Mouse (Mus musculus): Measurements from ENCODE around the gene Cdk12. TPM values are rescaled to one million over a fixed set of nuclear protein-coding genes. Genes with fewer than 3 reads are reported as not detected.

Gene Cdk12
- polyA plus RNA-seq, 1 experiment from 2014 or later = 17.4 TPM

DNA sequence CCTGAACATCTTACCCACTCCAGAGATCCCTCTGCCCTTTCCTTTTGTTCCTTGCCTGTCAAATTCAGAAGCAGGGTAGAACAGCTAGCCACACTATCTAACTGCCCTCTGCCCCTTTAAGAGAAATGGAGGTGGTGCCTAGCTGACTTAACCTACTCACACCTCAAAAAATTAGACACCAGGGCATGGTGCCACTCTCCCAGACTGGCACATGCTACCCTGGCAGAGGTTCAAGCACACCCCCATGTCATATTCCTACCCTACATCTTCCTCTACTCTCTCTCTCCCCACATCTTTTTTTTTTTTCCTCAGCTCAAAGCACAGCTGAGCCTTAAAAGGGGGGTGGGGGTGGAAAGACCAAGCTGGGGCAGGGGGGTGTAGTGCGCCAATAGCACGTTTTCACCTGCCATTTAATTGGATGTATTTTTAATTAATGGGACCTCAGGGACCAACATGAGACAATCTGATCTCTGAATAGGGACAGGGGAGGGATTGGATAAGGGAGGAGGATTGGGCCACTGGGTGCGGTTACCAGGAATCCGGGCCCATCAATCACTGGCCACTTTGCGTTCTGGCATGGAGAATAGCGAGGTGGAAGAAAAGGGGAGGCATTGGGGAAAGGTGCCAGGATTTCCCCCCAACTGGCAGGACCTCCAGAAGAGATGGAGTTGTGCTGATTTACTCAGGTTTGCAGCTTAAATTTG lies 64.0 kb downstream of the Cdk12 start:
- Histone ChIP-seq H3K27ac (ENCODE audit: low read length) (no peak overlapping the region), H3K4me2 (replicated peaks; ENCODE audit: low read depth, low read length) (no peak overlapping the region), H3K4me1 (ENCODE audit: control insufficient read depth, insufficient read depth, low read length) (no peaks in the 10 kb centered on the region), H3K9ac (replicated peaks; ENCODE audit: low read depth, low read length) (no peak overlapping the region), H3K36me3 (ENCODE audit: control insufficient read depth, insufficient read depth, low read length) (peaks cover 35% of the 10 kb centered on the region), H3K9me3 (ENCODE audit: control insufficient read depth, low read depth, low read length) (no peaks in the 10 kb centered on the region), H3K27me3 (ENCODE audit: control insufficient read depth, insufficient read depth, low read length) (no peaks in the 10 kb centered on the region), H3K4me3 (ENCODE audit: low read depth, low read length) (no peak overlapping the region)
- ATAC-seq (ENCODE audit: insufficient number of reproducible peaks, insufficient read depth, low FRiP score, low read depth) = no peak
- 57% methylated on average over 6 of the region's 6 CpGs for WGBS

GRCm38 (mm10) chr11:98270066-98270465 lies 67.2 kb downstream of the Cdk12 start:
- 87% methylated on average over 3 of the region's 3 CpGs for whole genome bisulfite sequencing
- ATAC-seq (ENCODE audit: insufficient number of reproducible peaks, insufficient read depth, low FRiP score, low read depth) = no peak
- Histone ChIP-seq H3K9ac (replicated peaks; ENCODE audit: low read depth, low read length) (no peak overlapping the region), H3K9me3 (ENCODE audit: control insufficient read depth, low read depth, low read length) (no peaks in the 10 kb centered on the region), H3K4me3 (ENCODE audit: low read depth, low read length) (no peak overlapping the region), H3K4me2 (replicated peaks; ENCODE audit: low read depth, low read length) (no peak overlapping the region), H3K27me3 (ENCODE audit: control insufficient read depth, insufficient read depth, low read length) (no peaks in the 10 kb centered on the region), H3K36me3 (ENCODE audit: control insufficient read depth, insufficient read depth, low read length) (peaks cover 39% of the 10 kb centered on the region), H3K27ac (ENCODE audit: low read length) (no peak overlapping the region), H3K4me1 (ENCODE audit: control insufficient read depth, insufficient read depth, low read length) (no peaks in the 10 kb centered on the region)

DNA sequence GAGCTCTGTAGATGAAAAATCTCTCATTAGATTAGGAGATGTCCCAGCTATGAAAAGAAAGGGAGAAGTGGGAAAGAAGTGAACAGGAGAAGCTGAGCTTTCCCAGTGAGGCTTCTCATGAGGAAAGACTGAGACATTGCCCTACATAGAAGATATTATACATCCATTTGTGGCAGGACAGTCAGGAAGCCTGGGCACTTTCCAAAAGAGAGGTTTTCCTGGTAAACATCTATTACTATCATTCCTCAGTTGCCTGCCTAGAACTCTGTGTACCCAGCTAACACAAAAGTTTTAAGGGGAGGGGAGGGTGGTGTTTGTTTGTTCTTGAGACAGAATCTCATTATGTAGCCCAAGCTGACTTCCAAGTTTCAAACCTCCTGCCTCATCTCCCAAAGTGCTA lies 67.6 kb downstream of the Cdk12 start:
- Histone ChIP-seq H3K9ac (replicated peaks; ENCODE audit: low read depth, low read length) (no peak overlapping the region), H3K9me3 (ENCODE audit: control insufficient read depth, low read depth, low read length) (no peaks in the 10 kb centered on the region), H3K4me3 (ENCODE audit: low read depth, low read length) (no peak overlapping the region), H3K27me3 (ENCODE audit: control insufficient read depth, insufficient read depth, low read length) (no peaks in the 10 kb centered on the region), H3K27ac (ENCODE audit: low read length) (no peak overlapping the region), H3K4me2 (replicated peaks; ENCODE audit: low read depth, low read length) (no peak overlapping the region), H3K36me3 (ENCODE audit: control insufficient read depth, insufficient read depth, low read length) (peaks cover 39% of the 10 kb centered on the region), H3K4me1 (ENCODE audit: control insufficient read depth, insufficient read depth, low read length) (no peaks in the 10 kb centered on the region)
- no peak for ATAC-seq (ENCODE audit: insufficient number of reproducible peaks, insufficient read depth, low FRiP score, low read depth)

DNA sequence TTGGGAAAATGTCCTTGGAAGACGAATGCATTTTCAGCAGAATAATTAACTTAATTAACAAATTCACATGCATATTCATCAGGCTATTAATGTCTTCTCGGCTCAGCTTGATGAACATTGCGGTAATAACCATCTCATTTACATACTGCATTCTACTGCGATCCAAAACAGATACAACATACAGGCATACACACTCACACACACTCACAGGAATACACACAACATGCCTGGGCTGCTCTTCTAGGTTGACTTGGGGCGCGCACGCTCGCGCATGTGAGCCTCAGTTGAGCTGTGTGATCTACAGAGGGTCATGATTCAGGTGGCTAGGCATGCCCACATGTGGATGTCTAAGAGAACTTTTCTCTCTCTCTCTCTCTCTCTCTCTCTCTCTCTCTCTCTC lies 80.9 kb downstream of the Cdk12 start:
- H3K27me3 ChIP-seq (ENCODE audit: control insufficient read depth, insufficient read depth, low read length) = no peaks in the 10 kb centered on the region
- 0 out of 2 replicates have a peak, but pooled peaks cover 6% of the 10 kb centered on the region for H3K4me1 ChIP-seq (ENCODE audit: control insufficient read depth, insufficient read depth, low read length)
- H3K9ac ChIP-seq (replicated peaks; ENCODE audit: low read depth, low read length) = no peak overlapping the region
- no peaks in the 10 kb centered on the region for H3K9me3 ChIP-seq (ENCODE audit: control insufficient read depth, low read depth, low read length)
- WGBS = 27% methylated on average over 9 of the region's 9 CpGs
- ATAC-seq (ENCODE audit: insufficient number of reproducible peaks, insufficient read depth, low FRiP score, low read depth) = no peak
- no peaks in the 10 kb centered on the region; the same call in 1 of the 2 replicates for H3K36me3 ChIP-seq (ENCODE audit: control insufficient read depth, insufficient read depth, low read length)
- no peak overlapping the region for H3K27ac ChIP-seq (ENCODE audit: low read length)
- no peak overlapping the region for H3K4me3 ChIP-seq (ENCODE audit: low read depth, low read length)
- H3K4me2 ChIP-seq (replicated peaks; ENCODE audit: low read depth, low read length) = no peak overlapping the region

- Histone ChIP-seq H3K27ac (ENCODE audit: low read length) (no peak overlapping the region), H3K4me3 (ENCODE audit: low read depth, low read length) (peak overlapping the region; percentile 19; the same call in 1 of the 2 replicates), H3K27me3 (ENCODE audit: control insufficient read depth, insufficient read depth, low read length) (no peaks in the 10 kb centered on the region), H3K9me3 (ENCODE audit: control insufficient read depth, low read depth, low read length) (no peaks in the 10 kb centered on the region), H3K9ac (replicated peaks; ENCODE audit: low read depth, low read length) (no peak overlapping the region), H3K4me1 (ENCODE audit: control insufficient read depth, insufficient read depth, low read length) (0 out of 2 replicates have a peak, but pooled peaks cover 6% of the 10 kb centered on the region), H3K4me2 (replicated peaks; ENCODE audit: low read depth, low read length) (peak overlapping the region; percentile 39), H3K36me3 (ENCODE audit: control insufficient read depth, insufficient read depth, low read length) (no peaks in the 10 kb centered on the region)
- no peak for ATAC-seq (ENCODE audit: insufficient number of reproducible peaks, insufficient read depth, low FRiP score, low read depth)
- WGBS = 2% methylated on average over 14 of the region's 17 CpGs
These were observed 81.4 kb downstream of the Cdk12 start for GRCm38 (mm10) chr11:98284230-98284629.

DNA sequence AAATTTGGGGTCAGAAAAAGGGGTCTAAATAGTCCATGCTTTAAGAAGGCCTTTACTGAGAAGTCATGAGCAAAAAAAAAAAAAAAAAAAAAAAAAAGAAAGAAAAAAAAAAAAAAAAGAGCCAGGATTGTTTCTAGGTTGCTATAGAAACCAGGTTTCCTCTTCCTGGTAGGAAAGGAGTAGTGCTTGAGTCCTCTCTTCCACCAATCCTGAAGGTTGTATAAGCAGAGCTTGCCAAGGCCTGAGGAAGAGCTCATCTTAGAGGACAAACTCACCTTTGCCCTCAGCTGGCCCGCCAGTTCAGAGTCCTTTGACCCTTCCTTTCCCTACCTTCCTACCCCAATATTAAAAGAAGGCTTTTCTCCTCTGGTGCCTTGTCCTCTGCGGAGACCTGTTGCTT lies 82.5 kb downstream of the Cdk12 start:
- 70% methylated on average over 2 of the region's 2 CpGs for WGBS
- H3K9me3 ChIP-seq (ENCODE audit: control insufficient read depth, low read depth, low read length) = no peaks in the 10 kb centered on the region
- no peaks in the 10 kb centered on the region for H3K27me3 ChIP-seq (ENCODE audit: control insufficient read depth, insufficient read depth, low read length)
- H3K36me3 ChIP-seq (ENCODE audit: control insufficient read depth, insufficient read depth, low read length) = no peaks in the 10 kb centered on the region
- no peak overlapping the region for H3K9ac ChIP-seq (replicated peaks; ENCODE audit: low read depth, low read length)
- no peak overlapping the region for H3K4me2 ChIP-seq (replicated peaks; ENCODE audit: low read depth, low read length)
- H3K27ac ChIP-seq (ENCODE audit: low read length) = no peak overlapping the region
- H3K4me3 ChIP-seq (ENCODE audit: low read depth, low read length) = no peak overlapping the region
- 0 out of 2 replicates have a peak, but pooled peaks cover 6% of the 10 kb centered on the region for H3K4me1 ChIP-seq (ENCODE audit: control insufficient read depth, insufficient read depth, low read length)
- ATAC-seq (ENCODE audit: insufficient number of reproducible peaks, insufficient read depth, low FRiP score, low read depth) = no peak

DNA sequence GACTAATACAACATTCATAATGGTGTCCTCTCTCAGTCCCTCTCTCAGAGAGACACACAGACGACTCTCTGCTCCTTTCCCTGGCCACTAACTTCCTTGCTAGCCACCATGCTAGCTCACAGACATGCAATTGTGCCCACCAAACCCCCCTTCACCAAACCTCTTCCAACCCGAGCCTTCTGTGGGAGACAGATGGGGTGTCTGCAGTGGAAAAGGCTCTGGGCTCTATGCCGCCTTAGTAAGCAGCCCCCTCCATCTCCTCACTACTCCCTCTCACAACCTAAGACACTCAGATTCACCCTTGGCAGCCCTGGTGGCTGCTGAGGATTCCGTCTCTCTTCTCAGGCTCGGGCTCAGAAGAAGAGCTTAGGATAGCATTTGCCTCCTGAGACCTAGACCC lies 84.7 kb downstream of the Cdk12 start:
- Histone ChIP-seq H3K36me3 (ENCODE audit: control insufficient read depth, insufficient read depth, low read length) (no peaks in the 10 kb centered on the region), H3K4me2 (replicated peaks; ENCODE audit: low read depth, low read length) (no peak overlapping the region), H3K4me1 (ENCODE audit: control insufficient read depth, insufficient read depth, low read length) (0 out of 2 replicates have a peak, but pooled peaks cover 6% of the 10 kb centered on the region), H3K9ac (replicated peaks; ENCODE audit: low read depth, low read length) (no peak overlapping the region), H3K9me3 (ENCODE audit: control insufficient read depth, low read depth, low read length) (no peaks in the 10 kb centered on the region), H3K27ac (ENCODE audit: low read length) (no peak overlapping the region), H3K4me3 (ENCODE audit: low read depth, low read length) (no peak overlapping the region), H3K27me3 (ENCODE audit: control insufficient read depth, insufficient read depth, low read length) (no peaks in the 10 kb centered on the region)
- 38% methylated on average over 5 of the region's 5 CpGs for WGBS
- no peak for ATAC-seq (ENCODE audit: insufficient number of reproducible peaks, insufficient read depth, low FRiP score, low read depth)

GRCm38 (mm10) chr11:98287961-98288360 lies 85.1 kb downstream of the Cdk12 start:
- Histone ChIP-seq H3K9me3 (ENCODE audit: control insufficient read depth, low read depth, low read length) (no peaks in the 10 kb centered on the region), H3K9ac (replicated peaks; ENCODE audit: low read depth, low read length) (no peak overlapping the region), H3K27me3 (ENCODE audit: control insufficient read depth, insufficient read depth, low read length) (no peaks in the 10 kb centered on the region), H3K27ac (ENCODE audit: low read length) (no peak overlapping the region), H3K4me3 (ENCODE audit: low read depth, low read length) (no peak overlapping the region), H3K4me1 (ENCODE audit: control insufficient read depth, insufficient read depth, low read length) (0 out of 2 replicates have a peak, but pooled peaks cover 6% of the 10 kb centered on the region), H3K4me2 (replicated peaks; ENCODE audit: low read depth, low read length) (no peak overlapping the region), H3K36me3 (ENCODE audit: control insufficient read depth, insufficient read depth, low read length) (no peaks in the 10 kb centered on the region)
- WGBS = 49% methylated on average over 7 of the region's 7 CpGs
- no peak for ATAC-seq (ENCODE audit: insufficient number of reproducible peaks, insufficient read depth, low FRiP score, low read depth)

- H3K4me1 ChIP-seq (ENCODE audit: control insufficient read depth, insufficient read depth, low read length) = no peaks in the 10 kb centered on the region
- WGBS = 47% methylated on average over 13 of the region's 13 CpGs
- H3K4me3 ChIP-seq (ENCODE audit: low read depth, low read length) = no peak overlapping the region
- ATAC-seq (ENCODE audit: insufficient number of reproducible peaks, insufficient read depth, low FRiP score, low read depth) = no peak
- H3K36me3 ChIP-seq (ENCODE audit: control insufficient read depth, insufficient read depth, low read length) = no peaks in the 10 kb centered on the region
- H3K4me2 ChIP-seq (replicated peaks; ENCODE audit: low read depth, low read length) = no peak overlapping the region
- no peaks in the 10 kb centered on the region for H3K27me3 ChIP-seq (ENCODE audit: control insufficient read depth, insufficient read depth, low read length)
- H3K9ac ChIP-seq (replicated peaks; ENCODE audit: low read depth, low read length) = no peak overlapping the region
- H3K27ac ChIP-seq (ENCODE audit: low read length) = no peak overlapping the region
- no peaks in the 10 kb centered on the region for H3K9me3 ChIP-seq (ENCODE audit: control insufficient read depth, low read depth, low read length)
These were observed 87.0 kb downstream of the Cdk12 start for GRCm38 (mm10) chr11:98289873-98290272.
